Mouse (Mus musculus) liver, postnatal 0 days (tissue): ENCODE results near the gene Kcnt2.

ENCODE experiments used
- CTCF ChIP-seq: sonication (generic); IDR thresholded peaks from 2 replicates; pipeline ENCODE4 v1.5.1; 2016; ENCODE audit warnings: antibody characterized with exemption, low read depth
- EP300 ChIP-seq: IDR thresholded peaks from 2 replicates; pipeline ENCODE4 v1.6.1; 2016; ENCODE audit warnings: antibody characterized with exemption, low read depth, mild to moderate bottlenecking

DNA sequence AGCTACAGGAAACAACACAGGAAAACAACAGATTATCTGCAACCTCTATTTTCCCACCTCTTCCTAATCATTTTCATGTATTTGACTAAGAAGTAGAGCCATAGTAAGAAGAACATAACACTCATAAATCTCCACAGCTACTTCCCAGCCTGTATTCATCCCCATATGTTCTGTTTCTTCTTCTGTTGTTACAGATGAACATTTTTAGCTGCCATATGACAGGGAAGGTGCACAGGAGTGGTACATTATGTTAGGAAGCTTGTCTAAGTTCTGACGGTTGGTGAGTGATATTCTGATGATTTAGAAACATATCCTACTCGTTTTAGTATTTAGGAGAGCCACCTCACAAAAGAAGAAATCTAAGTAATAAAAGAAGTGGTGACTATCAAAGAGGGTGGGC, 231.0 kb downstream of the Kcnt2 start:
- TF ChIP-seq CTCF (no peak), EP300 (no peak)
